Mouse (Mus musculus) olfactory bulb, adult 2 months (tissue): Measurements from ENCODE around the gene Fam81a. TPM values are rescaled to one million over a fixed set of nuclear protein-coding genes. Genes with fewer than 3 reads are reported as not detected.

Experiments used
- H3K27ac ChIP-seq: fragments of 200-500 bp; 2 replicates; pipeline ENCODE4 v1.5.1; 2012; ENCODE audit warnings: low read depth, low read length; ENCODE audit not compliant: insufficient read depth
- H3K4me1 ChIP-seq: fragments of 200-500 bp; 2 replicates; pipeline ENCODE4 v1.6.1; 2012; ENCODE audit warnings: low read length; ENCODE audit not compliant: control insufficient read depth, insufficient read depth
- H3K4me3 ChIP-seq: fragments of 200-500 bp; 2 replicates; pipeline ENCODE4 v1.5.1; 2012; ENCODE audit warnings: mild to moderate bottlenecking, low read depth, low read length, moderate library complexity; ENCODE audit not compliant: insufficient read depth
- CTCF ChIP-seq: fragments of 200-500 bp; IDR thresholded peaks from 2 replicates; pipeline ENCODE4 v1.5.1; 2012; ENCODE audit warnings: low read depth, mild to moderate bottlenecking, low read length, moderate library complexity; ENCODE audit not compliant: insufficient read depth
- POLR2A ChIP-seq: fragments of 200-500 bp; IDR thresholded peaks from 2 replicates; pipeline ENCODE4 v1.6.1; 2012; ENCODE audit warnings: mild to moderate bottlenecking, low read depth, low read length, moderate library complexity; ENCODE audit not compliant: insufficient read depth
- WGBS: fragments of 180-500 bp; shearing (Covaris S2); methylation state at CpG from one replicate; pipeline ENCODE4 v1.1.7; 2018; 5-methylcytosine and 5-hydroxymethylcytosine counted together
- polyA plus RNA-seq: library from polyadenylated mRNA; stranded (reverse); fragments of >200 nt; gene quantifications from 2 replicates; pipeline ENCODE4 v1.2.4, GENCODE M21; 2012; ENCODE audit warnings: low replicate concordance; ENCODE audit not compliant: missing spikeins, insufficient read depth, insufficient read length

Gene Fam81a
- polyA plus RNA-seq, 1 experiment = 137 TPM

DNA sequence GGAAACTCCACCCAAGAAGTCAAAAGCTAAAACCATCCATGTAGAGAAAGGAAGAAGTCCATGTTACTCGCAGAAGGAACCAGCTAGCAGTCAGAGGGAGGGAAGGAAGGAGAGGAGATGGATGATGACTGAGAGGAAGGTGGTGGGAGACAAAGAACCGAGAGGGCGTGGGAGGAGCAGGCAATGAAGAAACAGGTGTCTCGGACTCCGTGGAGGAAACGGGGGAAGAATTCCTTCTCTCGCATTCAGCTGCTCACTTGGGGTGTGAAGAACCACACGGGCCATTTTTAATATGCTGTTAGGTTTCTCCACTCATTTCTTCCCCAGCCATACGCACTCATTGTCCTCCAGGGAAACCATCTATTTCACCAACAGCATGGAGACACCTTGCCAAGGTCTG lies 8.1 kb downstream of the Fam81a start:
- peaks cover 34% of the 10 kb centered on the region for H3K4me1 ChIP-seq
- H3K27ac ChIP-seq = no peak overlapping the region
- no peak for TF ChIP-seq POLR2A
- no peak for TF ChIP-seq CTCF
- H3K4me3 ChIP-seq = no peak overlapping the region
- 70% methylated on average over 9 of the region's 9 CpGs for WGBS

GRCm38 (mm10) chr9:70130786-70131185 lies 11.6 kb downstream of the Fam81a start:
- Histone ChIP-seq H3K4me1 (peaks cover 24% of the 10 kb centered on the region), H3K27ac (no peak overlapping the region), H3K4me3 (no peak overlapping the region)
- 66% methylated on average over 5 of the region's 5 CpGs for WGBS
- TF ChIP-seq CTCF (no peak), POLR2A (no peak)

GRCm38 (mm10) chr9:70111869-70112286 lies 30.5 kb downstream of the Fam81a start:
- Histone ChIP-seq H3K4me3 (no peak overlapping the region), H3K27ac (no peak overlapping the region), H3K4me1 (peaks cover 11% of the 10 kb centered on the region)
- TF ChIP-seq POLR2A = no peak
- TF ChIP-seq CTCF = no peak
- 12% methylated on average over 10 of the region's 10 CpGs for WGBS

DNA sequence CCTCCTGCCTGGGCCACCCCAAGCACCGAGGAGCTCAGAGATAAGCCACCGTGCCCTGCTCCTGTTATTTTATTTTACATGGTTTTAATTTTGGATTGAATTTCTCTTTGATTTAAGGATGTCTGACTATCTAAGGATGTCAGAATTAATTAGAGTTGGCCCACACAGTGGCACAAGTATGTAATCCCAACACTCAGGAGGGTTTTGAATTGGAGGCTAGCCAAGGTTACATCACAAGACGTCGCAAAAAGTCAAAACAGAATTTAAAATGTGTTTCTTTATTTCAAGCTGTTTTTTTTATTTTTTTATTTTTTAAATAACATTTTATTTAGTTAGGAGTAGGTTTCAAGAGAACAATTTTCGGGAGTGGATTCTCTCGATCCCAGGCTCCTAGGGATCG lies 31.5 kb downstream of the Fam81a start:
- no peak overlapping the region for H3K4me3 ChIP-seq
- peaks cover 14% of the 10 kb centered on the region for H3K4me1 ChIP-seq
- TF ChIP-seq POLR2A (no peak), CTCF (no peak)
- 71% methylated on average over 7 of the region's 7 CpGs for WGBS
- no peak overlapping the region for H3K27ac ChIP-seq

GRCm38 (mm10) chr9:70109279-70109678 lies 33.1 kb downstream of the Fam81a start:
- Histone ChIP-seq H3K27ac (no peak overlapping the region), H3K4me1 (peaks cover 20% of the 10 kb centered on the region), H3K4me3 (no peak overlapping the region)
- peak; percentile 52; the same call in 1 of the 2 replicates for TF ChIP-seq CTCF
- TF ChIP-seq POLR2A = no peak
- 7% methylated on average over 3 of the region's 3 CpGs for WGBS

GRCm38 (mm10) chr9:70108151-70108550 lies 34.2 kb downstream of the Fam81a start:
- 82% methylated on average over 5 of the region's 5 CpGs for WGBS
- no peak for TF ChIP-seq POLR2A
- TF ChIP-seq CTCF = no peak
- no peak overlapping the region for H3K4me3 ChIP-seq
- H3K27ac ChIP-seq = no peak overlapping the region
- H3K4me1 ChIP-seq = peaks cover 20% of the 10 kb centered on the region

- no peak overlapping the region for H3K27ac ChIP-seq
- no peak overlapping the region for H3K4me3 ChIP-seq
- 51% methylated on average over 5 of the region's 5 CpGs for WGBS
- TF ChIP-seq CTCF = no peak
- no peak for TF ChIP-seq POLR2A
- peaks cover 13% of the 10 kb centered on the region for H3K4me1 ChIP-seq
Measured at GRCm38 (mm10) chr9:70105573-70105972, 36.8 kb downstream of the Fam81a start.

- Histone ChIP-seq H3K27ac (no peak overlapping the region), H3K4me1 (peaks cover 13% of the 10 kb centered on the region), H3K4me3 (no peak overlapping the region)
- TF ChIP-seq POLR2A (no peak), CTCF (no peak)
- 58% methylated on average over 8 of the region's 8 CpGs for WGBS
Measured at GRCm38 (mm10) chr9:70103106-70103505, 39.3 kb downstream of the Fam81a start.

DNA sequence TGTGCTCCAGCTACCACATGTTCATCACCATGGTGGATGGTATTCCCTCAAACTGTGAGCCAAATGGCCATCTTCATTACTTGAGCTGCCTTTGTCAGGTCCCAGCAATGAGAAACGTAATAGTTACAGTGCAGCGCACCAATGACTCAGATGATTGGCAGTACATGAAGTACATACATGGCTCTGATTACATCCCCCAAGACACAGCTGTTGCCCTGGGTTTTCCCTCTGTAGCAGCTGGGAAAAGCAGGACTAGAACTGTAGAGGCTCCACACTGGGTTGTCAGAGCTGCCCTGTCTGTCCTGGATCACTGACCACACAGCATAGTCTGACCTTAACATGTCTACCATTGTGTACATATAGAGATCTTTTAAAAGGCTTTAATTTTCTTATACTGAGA lies 44.8 kb downstream of the Fam81a start:
- Histone ChIP-seq H3K4me1 (0 out of 2 replicates have a peak, but pooled peaks cover 2% of the 10 kb centered on the region), H3K4me3 (no peak overlapping the region), H3K27ac (no peak overlapping the region)
- TF ChIP-seq POLR2A (no peak), CTCF (no peak)
- WGBS = 69% methylated on average over 2 of the region's 2 CpGs

DNA sequence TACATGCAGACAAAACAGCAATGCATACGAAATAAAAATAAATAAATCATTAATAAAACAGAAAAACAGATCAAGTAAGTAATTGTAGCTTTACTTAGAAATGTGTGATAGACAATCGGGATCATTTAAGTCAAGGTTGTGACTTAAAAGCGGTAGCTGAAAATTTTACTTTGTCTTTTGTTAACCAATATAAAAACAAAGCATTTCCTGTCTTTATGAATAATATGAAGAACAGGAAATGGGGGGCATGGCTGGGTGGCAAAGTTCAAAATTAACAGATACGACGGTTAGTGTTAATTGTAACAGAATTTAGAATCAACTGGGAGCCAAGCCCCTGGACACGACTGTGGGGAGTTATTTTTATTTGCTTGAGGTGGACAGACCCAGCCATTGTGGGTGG lies 47.3 kb downstream of the Fam81a start:
- Histone ChIP-seq H3K4me1 (0 out of 2 replicates have a peak, but pooled peaks cover 2% of the 10 kb centered on the region), H3K4me3 (no peak overlapping the region), H3K27ac (no peak overlapping the region)
- WGBS = 73% methylated on average over 6 of the region's 6 CpGs
- TF ChIP-seq POLR2A (no peak), CTCF (no peak)
